Mouse (Mus musculus) forebrain, embryonic 16.5 days (tissue): ENCODE measurements around the gene Rsg1. TPM values are rescaled to one million over a fixed set of nuclear protein-coding genes. Genes with fewer than 3 reads are reported as not detected.
A peak's percentile ranks its signal among the peaks of the same experiment; 100 is the strongest.

ENCODE experiments used
- ATAC-seq: fragments of 200-750 bp; cut with Nextera tagmentation; 2 replicates; pipeline ENCODE4 v1.8.0; 2017; ENCODE audit warnings: mild to moderate bottlenecking, moderate library complexity
- H3K27ac ChIP-seq: fragments of 300-500 bp; sonication (generic); 2 replicates; pipeline ENCODE4 v1.5.1; 2014; ENCODE audit warnings: low read length, control low read depth
- H3K27me3 ChIP-seq: fragments of 300-500 bp; sonication (generic); replicated peaks from 2 replicates; pipeline ENCODE4 v1.6.1; 2014; ENCODE audit warnings: low read length; ENCODE audit not compliant: control insufficient read depth, insufficient read depth
- H3K36me3 ChIP-seq: fragments of 300-500 bp; sonication (generic); 2 replicates; pipeline ENCODE4 v1.6.1; 2014; ENCODE audit not compliant: control insufficient read depth, insufficient read depth
- H3K4me1 ChIP-seq: fragments of 300-500 bp; sonication (generic); replicated peaks from 2 replicates; pipeline ENCODE4 v1.6.1; 2014; ENCODE audit warnings: low read length; ENCODE audit not compliant: control insufficient read depth, insufficient read depth
- H3K4me2 ChIP-seq: fragments of 300-500 bp; sonication (generic); 2 replicates; pipeline ENCODE4 v1.6.1; 2014; ENCODE audit warnings: mild to moderate bottlenecking, low read length, control low read depth
- H3K4me3 ChIP-seq: fragments of 300-500 bp; sonication (generic); replicated peaks from 2 replicates; pipeline ENCODE4 v1.5.1; 2014; ENCODE audit warnings: mild to moderate bottlenecking, low read length, control low read depth
- H3K9ac ChIP-seq: fragments of 300-500 bp; sonication (generic); replicated peaks from 2 replicates; pipeline ENCODE4 v1.6.1; 2014; ENCODE audit warnings: low read depth, low read length, control low read depth
- H3K9me3 ChIP-seq: fragments of 300-500 bp; sonication (generic); 2 replicates; pipeline ENCODE4 v1.6.1; 2016; ENCODE audit warnings: low read length; ENCODE audit not compliant: control insufficient read depth
- WGBS: fragments of 180-500 bp; shearing (Covaris S2); extraction: QIAGEN DNeasy Blood & Tissue Kit; methylation state at CpG from one replicate; pipeline ENCODE4 v1.1.7; 2014; 5-methylcytosine and 5-hydroxymethylcytosine counted together
- polyA plus RNA-seq: library from polyadenylated mRNA; unstranded; fragments of >200 nt; fragmentation: Nextera tagmentation; extraction: Ambion mirVana; gene quantifications from 2 replicates; pipeline ENCODE4 v1.2.1, GENCODE M21; 2015

Rsg1 gene
- polyA plus RNA-seq, 1 experiment from 2014 or later, result 11.0 TPM

DNA sequence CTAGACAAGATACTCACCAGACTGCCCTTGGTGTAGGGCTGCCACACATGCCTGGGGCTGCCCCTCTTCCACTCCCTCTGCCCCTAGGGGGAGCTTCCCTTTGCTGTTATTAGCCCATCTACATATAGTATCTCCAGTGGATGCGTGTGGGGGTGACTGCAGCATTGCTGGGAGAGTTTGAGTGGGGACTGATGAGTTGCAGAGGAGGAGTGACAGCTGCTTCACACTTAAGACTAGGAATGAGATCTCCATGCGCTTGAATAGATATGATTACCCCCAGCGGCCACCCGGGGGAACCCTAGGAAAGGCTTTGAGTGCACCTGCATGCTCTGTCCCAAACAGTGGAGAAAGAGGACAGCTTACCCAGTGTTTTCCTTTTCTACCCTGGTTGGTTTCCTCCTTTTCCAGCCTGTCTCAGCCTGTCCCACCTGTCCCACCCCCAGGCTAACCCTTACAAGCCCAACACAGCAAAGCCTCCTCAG lies 9.1 kb upstream of the Rsg1 start:
- Histone ChIP-seq H3K9me3 (no peaks in the 10 kb centered on the region), H3K4me1 (no peaks in the 10 kb centered on the region), H3K27me3 (no peaks in the 10 kb centered on the region), H3K4me3 (no peak overlapping the region), H3K27ac (no peak overlapping the region), H3K9ac (no peak overlapping the region), H3K36me3 (peaks cover 8% of the 10 kb centered on the region), H3K4me2 (no peak overlapping the region)
- WGBS, result 75% methylated on average over 4 of the region's 4 CpGs
- no peak for ATAC-seq

GRCm38 (mm10) chr4:141207081-141207480 lies 6.7 kb upstream of the Rsg1 start:
- no peak overlapping the region for H3K27ac ChIP-seq
- no peak overlapping the region for H3K9ac ChIP-seq
- H3K4me3 ChIP-seq, result no peak overlapping the region
- no peak overlapping the region for H3K4me2 ChIP-seq
- peaks cover 4% of the 10 kb centered on the region; the same call in 1 of the 2 replicates for H3K36me3 ChIP-seq
- no peaks in the 10 kb centered on the region for H3K27me3 ChIP-seq
- H3K4me1 ChIP-seq, result no peaks in the 10 kb centered on the region
- H3K9me3 ChIP-seq, result no peaks in the 10 kb centered on the region
- 91% methylated on average over 5 of the region's 5 CpGs for WGBS
- no peak for ATAC-seq

- no peaks in the 10 kb centered on the region for H3K9me3 ChIP-seq
- H3K4me3 ChIP-seq, result peak overlapping the region; percentile 36
- peak overlapping the region; percentile 65 for H3K27ac ChIP-seq
- 0 out of 2 replicates have a peak, but pooled peaks have one; percentile 15 for ATAC-seq
- no peaks in the 10 kb centered on the region for H3K27me3 ChIP-seq
- WGBS, result 70% methylated on average over 14 of the region's 14 CpGs
- H3K4me1 ChIP-seq, result peaks cover 15% of the 10 kb centered on the region
- no peaks in the 10 kb centered on the region for H3K36me3 ChIP-seq
- peak overlapping the region; percentile 48 for H3K4me2 ChIP-seq
- H3K9ac ChIP-seq, result no peak overlapping the region
These were observed 3.1 kb upstream of the Rsg1 start for GRCm38 (mm10) chr4:141210524-141211219.

- H3K27me3 ChIP-seq, result no peaks in the 10 kb centered on the region
- H3K4me3 ChIP-seq, result no peak overlapping the region
- H3K36me3 ChIP-seq, result no peaks in the 10 kb centered on the region
- no peaks in the 10 kb centered on the region for H3K9me3 ChIP-seq
- H3K4me1 ChIP-seq, result peaks cover 15% of the 10 kb centered on the region
- 92% methylated on average over 4 of the region's 4 CpGs for WGBS
- no peak for ATAC-seq
- no peak overlapping the region for H3K27ac ChIP-seq
- H3K4me2 ChIP-seq, result no peak overlapping the region
- no peak overlapping the region for H3K9ac ChIP-seq
These were observed 2.1 kb upstream of the Rsg1 start for GRCm38 (mm10) chr4:141211646-141212045.

GRCm38 (mm10) chr4:141212892-141213291 lies 864 bp upstream of the Rsg1 start:
- Histone ChIP-seq H3K27me3 (no peaks in the 10 kb centered on the region), H3K4me3 (no peak overlapping the region), H3K9me3 (no peaks in the 10 kb centered on the region), H3K27ac (no peak overlapping the region), H3K4me2 (no peak overlapping the region; the same call in 1 of the 2 replicates), H3K9ac (no peak overlapping the region), H3K36me3 (no peaks in the 10 kb centered on the region), H3K4me1 (peaks cover 15% of the 10 kb centered on the region)
- 70% methylated on average over 9 of the region's 9 CpGs for WGBS
- ATAC-seq, result no peak

GRCm38 (mm10) chr4:141213342-141213741 lies 414 bp upstream of the Rsg1 start:
- Histone ChIP-seq H3K4me2 (peak overlapping the region; percentile 95), H3K9ac (peak overlapping the region; percentile 75; the same call in 1 of the 2 replicates), H3K27ac (peak overlapping the region; percentile 71), H3K4me3 (peak overlapping the region; percentile 76), H3K27me3 (no peaks in the 10 kb centered on the region), H3K36me3 (no peaks in the 10 kb centered on the region), H3K9me3 (no peaks in the 10 kb centered on the region), H3K4me1 (peaks cover 15% of the 10 kb centered on the region)
- peak; percentile 31 for ATAC-seq
- WGBS, result 35% methylated on average over 2 of the region's 2 CpGs

- Histone ChIP-seq H3K4me2 (peak overlapping the region; percentile 95), H3K9ac (peak overlapping the region; percentile 75), H3K27ac (peak overlapping the region; percentile 71), H3K27me3 (no peaks in the 10 kb centered on the region), H3K36me3 (no peaks in the 10 kb centered on the region), H3K4me1 (peaks cover 15% of the 10 kb centered on the region), H3K4me3 (peak overlapping the region; percentile 76), H3K9me3 (no peaks in the 10 kb centered on the region)
- WGBS, result 2% methylated on average over 16 of the region's 16 CpGs
- peak; percentile 55 for ATAC-seq
These were observed 638 bp downstream of the Rsg1 start for GRCm38 (mm10) chr4:141214337-141214851.

DNA sequence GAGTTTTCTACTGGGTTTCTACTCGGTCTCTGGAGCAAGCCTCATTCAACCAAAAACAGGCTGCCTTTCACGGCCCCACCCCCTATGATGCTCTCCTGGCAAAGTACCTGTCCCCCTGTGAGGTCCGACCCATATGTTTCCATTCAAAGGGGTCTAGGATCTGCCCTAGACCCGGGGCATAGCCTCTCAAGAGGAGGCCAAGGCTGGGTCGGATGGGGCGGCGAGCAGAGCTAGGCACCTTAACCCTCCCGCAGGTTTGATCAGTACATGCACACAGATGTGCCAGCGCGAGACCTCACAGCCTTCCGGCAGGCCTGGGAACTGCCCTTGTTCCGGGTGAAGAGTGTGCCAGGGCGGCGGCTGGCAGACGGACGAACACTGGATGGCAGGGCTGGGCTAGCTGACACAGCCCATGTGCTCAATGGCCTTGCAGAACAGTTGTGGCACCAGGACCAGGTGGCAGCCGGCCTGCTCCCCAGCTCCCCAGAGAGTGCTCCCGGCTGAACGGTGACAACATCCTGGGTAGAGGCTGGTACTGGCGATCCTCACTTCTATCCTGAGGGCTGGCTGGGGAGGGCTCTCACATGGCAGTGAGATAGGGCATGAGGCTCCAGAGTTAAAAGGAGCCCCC lies 5.9 kb downstream of the Rsg1 start:
- Histone ChIP-seq H3K4me3 (no peak overlapping the region), H3K27ac (no peak overlapping the region), H3K36me3 (0 out of 2 replicates have a peak, but pooled peaks cover 3% of the 10 kb centered on the region), H3K9me3 (no peaks in the 10 kb centered on the region), H3K9ac (no peak overlapping the region), H3K4me1 (peaks cover 2% of the 10 kb centered on the region), H3K27me3 (no peaks in the 10 kb centered on the region), H3K4me2 (no peak overlapping the region)
- WGBS, result 91% methylated on average over 20 of the region's 20 CpGs
- no peak for ATAC-seq

- Histone ChIP-seq H3K27me3 (no peaks in the 10 kb centered on the region), H3K4me3 (no peak overlapping the region), H3K9me3 (no peaks in the 10 kb centered on the region), H3K4me1 (no peaks in the 10 kb centered on the region), H3K27ac (no peak overlapping the region), H3K4me2 (no peak overlapping the region), H3K9ac (no peak overlapping the region), H3K36me3 (0 out of 2 replicates have a peak, but pooled peaks cover 3% of the 10 kb centered on the region)
- 74% methylated on average over 2 of the region's 2 CpGs for WGBS
- no peak for ATAC-seq
These were observed 8.1 kb downstream of the Rsg1 start for GRCm38 (mm10) chr4:141221848-141222247.
